Mouse (Mus musculus) spleen, adult 2 months (tissue): ENCODE measurements at regions not wholly inside any gene's neighbourhood (a gene's known extent, or its start where the extent isn't known, plus 50 kb on each side); places are given as distances from the start of the nearest gene placed in this dataset.

Experiments
- DNase-seq, 2 experiments: peaks; one replicate each; pipeline versions ENCODE4 v3.0.0 to v3.0.0-alpha.2; 2012 to 2021; ENCODE audit warnings: low spot score in 2 of 2, low read depth in 1 of 2
- H3K27ac ChIP-seq: fragments of 200-500 bp; 2 replicates; pipeline ENCODE4 v1.5.1; 2012; ENCODE audit warnings: low read length, inconsistent platforms; ENCODE audit not compliant: insufficient read depth
- H3K27me3 ChIP-seq: fragments of 200-500 bp; 2 replicates; pipeline ENCODE4 v1.6.1; 2012; ENCODE audit warnings: mild to moderate bottlenecking, moderate library complexity, low read length, inconsistent platforms; ENCODE audit not compliant: control insufficient read depth, insufficient read depth
- H3K36me3 ChIP-seq: fragments of 200-500 bp; 2 replicates; pipeline ENCODE4 v1.6.1; 2012; ENCODE audit warnings: mild to moderate bottlenecking, low read length, inconsistent platforms; ENCODE audit not compliant: control insufficient read depth, insufficient read depth
- H3K4me1 ChIP-seq: fragments of 200-500 bp; 2 replicates; pipeline ENCODE4 v1.6.1; 2011; ENCODE audit warnings: inconsistent platforms; ENCODE audit not compliant: control insufficient read depth, insufficient read depth, insufficient read length
- H3K4me3 ChIP-seq: fragments of 200-500 bp; 2 replicates; pipeline ENCODE4 v1.5.1; 2011; ENCODE audit warnings: mild to moderate bottlenecking, inconsistent platforms; ENCODE audit not compliant: insufficient read depth, insufficient read length; ENCODE audit errors: extremely low read depth
- CTCF ChIP-seq: fragments of 200-500 bp; IDR thresholded peaks from 2 replicates; pipeline ENCODE4 v1.5.1; 2011; ENCODE audit warnings: mild to moderate bottlenecking, inconsistent platforms; ENCODE audit not compliant: insufficient read depth, insufficient read length, insufficient replicate concordance; ENCODE audit errors: extremely low read depth
- POLR2A ChIP-seq: fragments of 200-500 bp; IDR thresholded peaks from 2 replicates; pipeline ENCODE4 v1.6.1; 2011; ENCODE audit warnings: low read depth, low read length, inconsistent platforms
- WGBS: fragments of 180-500 bp; shearing (Covaris S2); methylation state at CpG from one replicate; pipeline ENCODE4 v1.1.7; 2018; 5-methylcytosine and 5-hydroxymethylcytosine counted together

DNA sequence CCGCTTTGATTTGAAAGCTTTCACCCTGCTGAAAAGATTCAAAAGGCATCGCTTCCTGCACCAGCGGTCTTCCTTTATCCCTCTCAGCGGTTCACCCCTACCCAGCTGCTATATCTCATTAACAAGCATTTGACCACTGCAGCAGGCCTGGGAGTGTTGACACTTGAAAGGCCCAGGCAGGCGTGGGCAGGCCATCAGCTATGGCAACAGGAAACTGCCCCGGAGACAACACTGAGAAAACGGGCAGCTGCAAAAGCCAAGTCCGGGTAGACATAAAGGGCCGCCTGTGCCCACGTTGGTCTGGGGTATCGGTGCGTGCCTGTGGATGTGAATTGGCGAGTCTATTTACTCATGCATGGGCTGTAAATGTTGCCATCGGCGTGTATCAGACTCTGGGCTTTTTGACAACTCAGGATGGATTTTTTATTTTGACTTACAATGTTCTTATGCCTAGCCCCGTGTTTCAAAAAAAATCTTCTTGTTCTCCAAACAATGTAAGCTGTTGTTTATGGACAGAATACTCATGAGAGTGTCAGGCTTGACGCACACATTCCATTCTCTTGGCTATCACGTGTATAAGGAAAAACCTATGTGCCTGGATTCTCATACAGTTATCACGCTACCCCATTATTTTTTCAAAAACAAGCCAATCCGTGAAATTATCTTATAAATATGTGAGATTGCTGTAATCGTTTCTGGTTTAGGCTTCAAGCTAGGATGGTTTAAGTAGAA is 225.1 kb downstream of the Ndfip2 start:
- H3K27ac ChIP-seq = 0 out of 2 replicates have a peak overlapping the region, but pooled peaks have one; percentile 10
- DNase-seq = peak in 1 of 2 experiments; percentile 22

DNA sequence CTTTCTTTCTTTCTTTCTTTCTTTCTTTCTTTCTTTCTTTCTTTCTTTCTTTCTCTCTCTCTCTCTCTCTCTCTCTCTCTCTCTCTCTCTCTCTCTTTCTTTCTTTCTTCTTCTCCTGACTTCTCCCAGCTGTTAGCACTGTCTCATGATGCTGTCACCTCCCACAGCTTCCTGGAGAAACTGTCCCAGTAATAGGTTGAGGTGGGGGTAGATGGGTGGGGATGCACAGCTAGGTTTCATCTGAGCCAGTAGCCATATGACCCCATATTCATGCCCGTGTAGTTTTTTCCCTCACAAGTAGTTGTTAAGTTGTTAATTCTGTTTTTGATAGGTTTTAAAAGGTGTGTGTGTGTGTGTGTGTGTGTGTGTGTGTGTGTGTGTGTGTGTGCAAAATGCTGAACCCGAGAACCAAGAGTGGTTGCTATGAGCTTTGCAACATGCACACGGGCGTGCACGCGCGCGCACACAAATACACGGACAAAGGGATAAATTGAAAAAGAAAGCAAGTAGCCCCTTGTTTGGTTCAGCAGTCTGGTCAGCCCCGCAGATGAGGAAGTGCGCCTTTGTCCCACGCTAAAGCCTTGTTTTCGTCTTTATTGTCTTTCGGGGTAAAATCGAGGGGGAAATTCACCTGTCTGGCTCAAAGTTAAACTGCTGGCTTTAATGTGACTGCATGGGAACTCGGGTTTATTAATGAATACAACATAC is 224.4 kb downstream of the Ndfip2 start:
- no peak for DNase-seq
- H3K27me3 ChIP-seq = no peaks in the 10 kb centered on the region
- TF ChIP-seq POLR2A (no peak), CTCF (no peak)
- H3K27ac ChIP-seq = 0 out of 2 replicates have a peak overlapping the region, but pooled peaks have one; percentile 10
- WGBS = 4% methylated on average over 16 of the region's 16 CpGs
- H3K36me3 ChIP-seq = no peaks in the 10 kb centered on the region
- H3K4me3 ChIP-seq = peak overlapping the region; percentile 45
- H3K4me1 ChIP-seq = no peaks in the 10 kb centered on the region

More for the DNA sequence above, 225.1 kb downstream of the Ndfip2 start:
- WGBS = 26% methylated on average over 21 of the region's 21 CpGs
- Histone ChIP-seq H3K36me3 (no peaks in the 10 kb centered on the region), H3K27me3 (no peaks in the 10 kb centered on the region), H3K4me3 (peak overlapping the region; percentile 45), H3K4me1 (no peaks in the 10 kb centered on the region)
- TF ChIP-seq POLR2A = no peak
- TF ChIP-seq CTCF = no peak

DNA sequence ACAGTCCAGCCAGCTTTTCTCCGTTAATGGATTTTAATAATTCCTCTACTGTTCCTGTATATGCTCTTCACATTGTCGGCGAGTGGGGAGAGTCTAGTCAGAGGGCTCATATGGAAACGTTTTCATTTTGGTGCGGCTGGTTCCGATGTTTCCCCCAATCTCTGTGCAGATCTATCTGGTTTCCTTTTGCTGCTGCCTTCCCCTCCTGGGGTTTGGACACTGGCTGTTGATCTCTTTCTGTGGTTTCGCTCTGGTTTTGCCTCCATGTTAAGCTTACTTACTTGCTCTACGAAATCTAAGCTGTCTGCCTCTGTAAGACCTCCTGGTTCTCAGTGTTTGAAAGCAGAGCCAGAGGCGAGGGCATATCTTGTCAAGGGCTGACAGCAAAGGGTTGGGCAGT is 221.7 kb downstream of the Ndfip2 start:
- Histone ChIP-seq H3K4me3 (no peak overlapping the region; the same call in 1 of the 2 replicates), H3K27me3 (no peaks in the 10 kb centered on the region), H3K27ac (no peak overlapping the region), H3K4me1 (no peaks in the 10 kb centered on the region), H3K36me3 (no peaks in the 10 kb centered on the region)
- 12% methylated on average over 9 of the region's 9 CpGs for WGBS
- no peak for DNase-seq
- TF ChIP-seq POLR2A (no peak), CTCF (no peak)

DNA sequence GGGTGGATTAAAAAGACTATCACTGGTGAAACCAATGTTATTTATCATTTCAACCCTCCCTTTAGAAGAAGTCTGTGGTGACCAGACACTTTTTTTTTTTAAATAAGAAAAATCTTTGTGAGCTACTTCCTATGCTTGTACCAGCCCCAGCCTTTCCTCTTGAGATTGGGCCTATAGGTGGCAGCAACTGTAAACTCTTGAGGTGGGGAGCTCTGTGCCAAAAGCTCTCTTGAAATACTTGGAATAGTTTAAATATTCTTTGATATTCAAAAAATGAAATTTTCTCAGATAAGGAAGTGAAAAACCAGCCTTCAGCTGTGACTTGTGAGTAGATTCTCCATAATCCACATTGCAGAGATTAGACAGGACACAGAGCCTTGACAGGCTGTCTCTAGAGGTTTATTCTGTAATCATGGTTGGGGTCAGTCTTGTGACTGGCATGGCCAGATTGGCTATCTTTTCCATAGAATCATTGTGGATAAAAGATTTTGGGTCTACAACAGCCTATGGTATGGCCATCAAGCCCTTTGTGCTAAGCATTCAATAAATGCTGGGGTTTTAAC is 216.7 kb downstream of the Ndfip2 start:
- no peak for DNase-seq
- Histone ChIP-seq H3K4me1 (no peaks in the 10 kb centered on the region), H3K27ac (no peak overlapping the region)

DNA sequence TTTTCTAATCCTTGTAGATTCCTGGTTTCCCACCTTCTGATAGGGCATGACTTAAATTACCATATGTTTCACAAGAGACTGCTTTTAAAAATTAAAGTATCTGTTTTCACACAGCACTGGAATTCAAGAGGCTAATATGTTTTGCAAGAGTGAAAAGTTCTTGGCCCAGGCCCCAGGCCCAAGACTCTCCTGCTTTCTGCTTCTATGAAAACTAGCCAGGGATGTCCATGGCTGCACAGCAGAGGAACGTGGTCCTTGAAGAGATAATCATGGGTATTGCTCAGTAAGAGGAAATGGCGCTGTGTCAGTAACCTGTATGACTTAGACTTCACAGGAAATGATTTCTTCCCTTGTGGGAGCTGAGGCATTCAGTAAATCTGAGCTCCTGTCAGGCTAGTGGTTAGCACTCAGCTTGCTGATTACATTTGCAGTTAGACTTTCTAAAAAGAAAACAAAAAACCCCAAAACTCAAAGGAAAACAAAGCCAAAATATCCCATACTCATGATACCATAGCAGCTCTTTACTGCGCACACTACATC is 190.6 kb downstream of the Ndfip2 start:
- Histone ChIP-seq H3K27me3 (no peaks in the 10 kb centered on the region), H3K36me3 (no peaks in the 10 kb centered on the region), H3K4me3 (no peak overlapping the region), H3K27ac (no peak overlapping the region), H3K4me1 (no peaks in the 10 kb centered on the region)
- no peak for DNase-seq
- WGBS = 35% methylated on average over 3 of the region's 3 CpGs
- TF ChIP-seq POLR2A (no peak), CTCF (no peak)

More for the DNA sequence above, 216.7 kb downstream of the Ndfip2 start:
- no peaks in the 10 kb centered on the region for H3K36me3 ChIP-seq
- TF ChIP-seq CTCF (peak; percentile 3; the same call in 1 of the 2 replicates), POLR2A (no peak)
- no peaks in the 10 kb centered on the region for H3K27me3 ChIP-seq
- no peak overlapping the region for H3K4me3 ChIP-seq

DNA sequence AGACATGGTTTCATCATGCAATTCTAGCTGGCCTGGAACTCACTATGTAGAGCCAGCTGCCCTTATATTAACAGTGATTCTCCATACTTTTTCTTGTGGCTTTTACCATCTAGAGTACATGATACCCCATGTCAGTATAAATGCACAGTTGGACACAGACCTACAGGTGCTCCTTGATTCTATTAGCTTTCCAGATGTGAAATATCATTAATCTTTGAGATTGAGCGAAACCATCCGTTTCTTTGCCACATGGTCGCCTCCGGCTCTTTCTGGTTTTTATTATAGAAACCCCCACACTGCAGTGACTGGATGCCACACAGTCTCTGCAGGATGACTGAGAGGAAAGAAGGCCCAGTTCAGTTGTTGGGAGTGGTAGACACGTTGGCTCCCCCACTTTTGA is 188.7 kb downstream of the Ndfip2 start:
- no peak for DNase-seq
- Histone ChIP-seq H3K4me1 (no peaks in the 10 kb centered on the region), H3K4me3 (no peak overlapping the region), H3K27ac (no peak overlapping the region), H3K27me3 (no peaks in the 10 kb centered on the region), H3K36me3 (no peaks in the 10 kb centered on the region)
- WGBS = 90% methylated on average over 5 of the region's 5 CpGs
- TF ChIP-seq CTCF (no peak), POLR2A (no peak)
